Mouse (Mus musculus): ENCODE data around the gene Tas2r107.
"Not testable (repeated sequence)": the region's sequence is repeated elsewhere in the genome, so short reads cannot be mapped to it uniquely, and the experiment has no call there.

Tas2r107 gene

GRCm38 (mm10) chr6:131660049-131660448 lies at the start of gene Tas2r107:
Tas2r107 (minus strand) TSS chr6:131660149.
- no peak for DNase-seq (ENCODE audit: low spot score)

GRCm38 (mm10) chr6:131689963-131690362 lies 30.0 kb upstream of the Tas2r107 start, which contains the start of gene Tas2r114:
Tas2r114 (minus strand) TSS chr6:131690063.
- no peak for DNase-seq (ENCODE audit: low spot score)

DNA sequence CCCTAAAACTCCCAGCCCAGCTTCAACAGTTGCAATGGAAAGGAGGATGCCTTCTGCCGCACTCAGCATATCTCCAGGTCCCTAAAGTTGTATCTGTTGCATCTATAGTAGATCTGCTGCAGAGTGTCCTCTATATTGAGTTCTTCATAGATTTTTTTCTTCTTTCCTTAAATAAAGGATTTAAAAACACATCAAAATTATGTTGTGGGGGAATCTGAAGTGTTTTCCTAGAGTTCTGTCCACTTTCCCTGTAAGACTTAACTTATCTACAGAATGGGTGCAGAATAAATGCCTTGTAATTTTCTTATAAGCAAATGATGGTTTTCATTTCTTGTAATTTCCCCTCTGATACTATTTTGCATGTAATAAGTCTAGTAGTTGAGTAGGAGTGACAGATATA lies 27.4 kb upstream of the Tas2r107 start, which contains the start of gene Tas2r105:
Gene Tas2r105 (minus strand): TSS at position 101 of the 400 bp plus-strand sequence.
- no peak for DNase-seq (ENCODE audit: low spot score)

DNA sequence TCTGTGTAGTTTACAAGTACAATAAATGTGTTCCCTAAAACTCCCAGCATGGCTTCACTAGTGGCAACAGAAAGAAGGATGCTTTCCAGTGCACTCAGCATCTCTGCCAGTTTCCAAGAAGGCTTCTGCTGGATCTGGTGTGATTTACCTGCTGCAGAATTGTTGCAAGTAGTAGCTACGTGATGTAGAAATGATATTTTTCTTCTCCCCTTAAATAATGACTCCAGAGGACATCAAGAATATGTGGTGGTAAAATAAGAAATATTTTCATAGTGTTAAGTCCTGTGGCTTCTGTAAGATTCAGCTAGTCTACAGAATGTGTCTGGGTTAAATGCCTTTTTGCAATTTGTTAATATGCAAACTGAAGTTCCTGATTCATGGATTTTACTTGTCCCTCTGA lies 25.7 kb upstream of the Tas2r107 start, which contains the start of gene Tas2r104:
Gene Tas2r104 (minus strand): TSS at position 101 of the 400 bp plus-strand sequence.
- no peak for DNase-seq (ENCODE audit: low spot score)

- DNase-seq (ENCODE audit: low spot score): no peak
Measured at GRCm38 (mm10) chr6:131678786-131679185, 18.8 kb upstream of the Tas2r107 start, which contains the start of gene Tas2r106. Tas2r106 (minus strand) TSS chr6:131678886.

- DNase-seq (ENCODE audit: low spot score): no peak
Measured at GRCm38 (mm10) chr6:131630812-131631211, 29.1 kb downstream of the Tas2r107 start, which contains the start of gene Tas2r130. Tas2r130 (minus strand) TSS chr6:131630912.

- DNase-seq (ENCODE audit: low spot score): not testable (repeated sequence)
Measured at GRCm38 (mm10) chr6:131609956-131610355, 50.0 kb downstream of the Tas2r107 start.

All from urinary bladder, postnatal 10 days (tissue).